Mouse (Mus musculus): ENCODE data around the gene Xrra1.

- TF ChIP-seq POLR2A (IDR thresholded peaks at IDR 0.05; ENCODE audit: control insufficient read depth, low read depth, low read length) (no peak), CTCF (IDR thresholded peaks at IDR 0.05; ENCODE audit: control insufficient read depth, insufficient read depth, insufficient replicate concordance, low read depth, low read length) (no peak)
Observed at GRCm38 (mm10) chr7:99902918-99903665, 44.2 kb downstream of the Xrra1 start.
